9 mouse cellular contexts compared by ENCODE assay signal in the genomic region with DNA sequence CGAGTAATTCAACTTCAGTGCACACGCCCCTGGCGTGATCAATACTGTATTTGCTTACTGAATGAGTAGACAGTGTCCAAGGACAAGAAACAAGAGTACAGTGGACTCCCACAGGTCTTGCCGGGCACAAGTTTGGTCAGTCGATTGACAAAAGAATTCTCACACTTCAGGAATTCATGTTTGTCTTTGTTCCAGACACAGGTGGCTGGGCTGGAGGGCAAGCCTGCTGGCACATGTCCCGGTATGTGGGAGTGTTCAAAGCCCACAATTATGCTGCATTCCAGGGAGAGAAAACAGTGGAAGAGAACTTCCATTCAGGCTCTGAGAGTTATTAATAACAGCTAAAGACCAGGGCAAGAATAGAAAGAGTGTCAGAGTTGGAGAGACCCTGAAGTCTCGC. TPM values are rescaled to one million over a fixed set of nuclear protein-coding genes. Genes with fewer than 3 reads are reported as not detected.
DNase-seq lines count a peak whose midpoint lies in the region; ATAC-seq and TF ChIP-seq lines count a peak whose summit lies in the region.
"Had no signal": no experiment of that assay in that cellular context is flagged by ENCODE, and none has a peak within 500 bp of the region (broad histone marks: within the 10 kb centered on the region; RNA-seq: fewer than 3 reads in every experiment).

No protein-coding gene starts in this region.

- WGBS in lung, embryonic 15.5 days, result 16% methylated on average over 7 of the region's 7 CpGs

- H3K36me3 ChIP-seq in lung, embryonic 15.5 days, result no peaks in the 10 kb centered on the region

- no peak for TF ChIP-seq CTCF in embryonic fibroblast, embryonic 13.5 days (IDR thresholded peaks at IDR 0.05; ENCODE audit: borderline replicate concordance, insufficient read depth, low read length)

- peak; percentile 62; the same call in 1 of the 2 replicates for ATAC-seq in lung, embryonic 15.5 days (ENCODE audit: borderline replicate concordance, extremely low read depth, low FRiP score, low TSS enrichment)

- no peak overlapping the region for H3K4me3 ChIP-seq in embryonic fibroblast, embryonic 13.5 days (ENCODE audit: insufficient read depth, low read length)
- H3K4me3 ChIP-seq in lung, embryonic 15.5 days, result no peak overlapping the region

- peak; percentile 31 for DNase-seq in right cerebral cortex, postnatal 4 days
- no peak for DNase-seq in right cerebral cortex, postnatal 36 days (ENCODE audit: low spot score in 2 of 2)
- peak; percentile 85 for DNase-seq in kidney, adult 18-20 months
- no peak for DNase-seq in thymus, adult 18-20 months
- no peak for DNase-seq in cerebellum, adult 9-11 months
- no peak for DNase-seq in thymus, postnatal 14 days

- H3K4me2 ChIP-seq in lung, embryonic 15.5 days, result peak overlapping the region; percentile 16

- H3K27me3 ChIP-seq in lung, embryonic 15.5 days, result no peaks in the 10 kb centered on the region

- peak overlapping the region; percentile 83 for H3K27ac ChIP-seq in embryonic fibroblast, embryonic 13.5 days (ENCODE audit: insufficient read depth, low read length)
- H3K27ac ChIP-seq in lung, embryonic 15.5 days, result peak overlapping the region; percentile 96
- H3K27ac ChIP-seq: macrophage had no signal

- no peak overlapping the region for H3K9ac ChIP-seq in lung, embryonic 15.5 days

- peaks cover 13% of the 10 kb centered on the region for H3K4me1 ChIP-seq in embryonic fibroblast, embryonic 13.5 days (ENCODE audit: control insufficient read depth, insufficient read depth, low read length)
- H3K4me1 ChIP-seq in lung, embryonic 15.5 days, result peaks cover 39% of the 10 kb centered on the region

- no peak for TF ChIP-seq POLR2A in embryonic fibroblast, embryonic 13.5 days (IDR thresholded peaks at IDR 0.05; ENCODE audit: low read depth, low read length)

- no peaks in the 10 kb centered on the region for H3K9me3 ChIP-seq in lung, embryonic 15.5 days

RNA-seq across cellular contexts. Expression of a gene that starts 6.0 kb away (rescaled TPM):
- polyA plus RNA-seq in embryonic fibroblast, embryonic 13.5 days (2011; ENCODE audit: insufficient read length, low read depth, missing spikeins), result 0.61 TPM in 1 of 2 replicates, not detected in the other
- 0.18 and 0.75 TPM in 2 replicates for polyA plus RNA-seq in lung, embryonic 15.5 days (2015; fragmentation: Nextera tagmentation; extraction: Ambion mirVana)
- polyA plus RNA-seq: macrophage had no signal

RNA-seq across cellular contexts. Expression of a gene that starts 34.8 kb away (rescaled TPM):
- 44.7 and 45.7 TPM in 2 replicates for polyA plus RNA-seq in embryonic fibroblast, embryonic 13.5 days (2011; ENCODE audit: insufficient read length, low read depth, missing spikeins)
- 5.4 TPM in 2 replicates for polyA plus RNA-seq in lung, embryonic 15.5 days (2015; fragmentation: Nextera tagmentation; extraction: Ambion mirVana)

RNA-seq across cellular contexts. Expression of a gene that starts 35.2 kb away (rescaled TPM):
- polyA plus RNA-seq in embryonic fibroblast, embryonic 13.5 days (2011; ENCODE audit: insufficient read length, low read depth, missing spikeins), result 44.0 and 51.3 TPM in 2 replicates
- not detected in 2 replicates for polyA plus RNA-seq in lung, embryonic 15.5 days (2015; fragmentation: Nextera tagmentation; extraction: Ambion mirVana)

Comparison
In these comparisons a context has a peak if more than half of its experiments do, and no peak if none do; other contexts are left out.
1. DNase-seq: peak in right cerebral cortex, postnatal 4 days (single experiment) and kidney, adult 18-20 months (single experiment); none in right cerebral cortex, postnatal 36 days (0 of 2), thymus, adult 18-20 months (0 of 2), cerebellum, adult 9-11 months (single experiment) and thymus, postnatal 14 days (single experiment).
2. RNA of a gene that starts 35.2 kb away (polyA plus RNA-seq): 44.0 to 51.3 TPM in embryonic fibroblast, embryonic 13.5 days; not detected in lung, embryonic 15.5 days; every median in the first group is over 10 times any median in the second.